Mouse (Mus musculus): ENCODE measurements at regions not wholly inside any gene's neighbourhood (a gene's known extent, or its start where the extent isn't known, plus 50 kb on each side); places are given as distances from the start of the nearest gene placed in this dataset.

GRCm38 (mm10) chr8:92427801-92428200, 70.4 kb downstream of the Irx5 start:
- DNase-seq (ENCODE audit: low spot score), result no peak

DNA sequence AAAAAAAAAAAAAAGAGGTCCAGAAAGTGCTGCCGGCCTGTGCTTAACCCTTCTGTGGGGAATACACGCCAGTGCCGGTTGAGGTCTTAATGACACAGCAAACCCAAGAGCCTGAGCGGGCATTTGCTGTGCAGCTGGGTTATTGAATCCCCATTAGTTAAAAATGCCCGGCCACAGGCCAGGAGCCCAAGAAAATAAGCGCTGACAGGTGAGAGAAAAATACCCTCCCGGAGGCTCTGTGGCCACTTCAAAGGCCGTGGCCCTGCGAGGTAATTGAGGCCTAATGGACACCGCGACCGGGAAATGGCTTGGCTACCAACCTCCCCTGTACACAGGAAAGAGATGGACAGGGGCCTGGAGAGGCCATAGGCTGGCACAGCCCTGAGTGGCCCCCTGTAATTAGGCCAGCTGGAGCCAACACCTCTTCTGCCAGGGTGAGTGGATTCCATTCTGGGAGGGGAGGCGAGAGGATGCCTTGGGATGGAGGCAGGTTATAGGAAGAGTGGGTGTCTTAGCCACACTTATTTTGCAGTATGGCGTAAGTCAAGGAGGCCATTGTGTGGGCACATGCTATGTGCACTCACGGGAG, 79.7 kb downstream of the Irx5 start:
- DNase-seq (ENCODE audit: low spot score), result no peak

DNA sequence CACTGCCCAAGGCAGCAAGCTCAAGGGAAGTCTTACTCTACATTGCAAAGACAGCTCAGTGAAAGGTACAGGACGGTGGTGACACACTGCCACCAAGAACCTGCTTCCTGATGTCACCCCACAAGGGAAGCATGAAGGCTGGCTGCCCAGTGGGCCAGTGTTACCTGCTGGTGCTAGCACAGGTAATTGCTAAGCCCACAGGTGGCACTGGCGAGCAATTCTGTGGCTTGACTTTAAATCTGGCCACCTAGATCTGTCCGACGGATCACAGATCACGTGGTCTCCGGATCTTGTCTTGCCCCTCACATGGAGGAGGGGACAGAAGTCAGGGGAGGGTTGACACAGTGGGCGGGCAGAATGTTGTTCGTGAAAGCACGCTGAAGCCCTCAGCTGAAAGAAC, 80.9 kb downstream of the Irx5 start:
- DNase-seq (ENCODE audit: low spot score), result no peak

GRCm38 (mm10) chr8:92439713-92440436, 82.5 kb downstream of the Irx5 start:
- no peak for DNase-seq (ENCODE audit: low spot score)

DNA sequence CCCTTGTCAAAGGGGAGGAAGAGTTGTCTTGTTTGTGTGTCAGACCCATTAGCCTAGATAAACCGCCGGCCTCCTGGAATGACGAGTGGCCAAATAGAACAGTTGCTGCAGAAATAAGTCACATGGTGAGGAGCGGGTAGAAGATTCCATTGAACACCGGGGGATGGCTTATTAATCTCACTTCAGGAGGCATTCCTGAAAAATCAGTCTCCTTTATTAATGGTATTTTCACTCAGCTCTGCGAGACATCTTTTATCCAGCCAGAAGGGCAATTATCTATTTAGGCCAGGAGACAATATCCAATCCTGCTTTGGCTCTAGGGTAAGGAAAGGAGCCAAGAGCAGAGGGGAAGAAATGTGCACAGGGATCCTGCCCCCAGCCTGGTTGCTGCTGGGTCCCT, 84.7 kb downstream of the Irx5 start:
- DNase-seq (ENCODE audit: low spot score), result no peak

DNA sequence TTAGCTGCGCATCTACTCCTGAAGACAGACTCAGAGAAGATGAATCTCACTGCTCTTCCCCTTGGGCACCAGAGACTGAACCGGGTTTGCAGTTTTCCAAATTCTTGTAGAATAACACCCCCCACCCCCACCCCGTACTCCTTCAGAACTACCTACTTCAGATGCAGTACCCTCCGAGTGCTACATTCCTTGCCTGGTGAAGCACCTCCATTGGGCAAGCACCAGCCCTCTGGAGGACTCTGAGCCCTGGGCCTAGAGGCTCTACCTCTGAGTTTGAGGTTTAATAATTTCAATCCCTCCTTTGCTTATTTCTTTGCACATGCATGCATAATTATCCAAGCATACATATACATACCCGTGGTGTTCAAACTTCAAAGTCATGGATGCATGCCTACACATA, 101.9 kb downstream of the Irx5 start:
- DNase-seq (ENCODE audit: low spot score), result no peak

DNA sequence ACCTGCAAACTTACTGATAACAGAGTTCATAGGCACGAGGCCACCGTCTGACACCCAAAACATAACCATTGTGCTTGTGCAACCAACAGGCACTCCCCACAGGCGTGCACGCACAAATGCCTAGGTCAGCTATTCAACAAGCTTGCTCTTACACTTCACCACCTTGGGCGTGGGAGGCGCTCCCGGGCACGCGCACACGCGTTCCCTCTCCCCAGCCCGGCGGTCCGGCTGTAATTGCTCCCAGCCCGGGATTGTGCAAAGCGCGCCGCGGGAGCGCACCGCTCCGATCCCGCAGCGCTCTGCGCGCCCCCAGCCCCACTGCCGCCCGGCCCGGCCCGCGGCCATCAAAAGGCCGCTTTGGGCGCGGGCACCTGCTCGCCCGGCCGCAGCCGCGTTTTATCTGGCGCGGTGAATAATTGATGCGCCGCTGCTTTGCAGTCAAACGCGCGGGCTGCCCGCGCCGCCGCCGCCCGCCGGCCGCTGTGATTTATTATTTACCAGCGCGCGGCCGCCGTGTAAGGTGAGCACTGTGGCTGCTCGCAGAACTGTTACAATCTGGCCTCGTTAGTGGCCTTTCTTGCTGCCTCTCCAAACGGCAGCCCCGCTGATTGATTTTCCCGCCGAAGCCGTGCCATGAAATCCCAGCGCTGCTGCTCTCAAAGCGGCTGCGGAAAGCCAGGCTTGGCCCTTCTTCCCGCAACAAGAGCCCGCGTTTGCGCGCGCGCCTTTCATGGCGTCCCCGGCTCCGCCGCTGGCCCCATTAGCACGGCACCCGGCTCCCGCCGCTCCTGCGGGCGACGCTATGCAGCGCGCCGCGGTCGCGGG, 102.9 kb downstream of the Irx5 start:
- DNase-seq (ENCODE audit: low spot score), result no peak

DNA sequence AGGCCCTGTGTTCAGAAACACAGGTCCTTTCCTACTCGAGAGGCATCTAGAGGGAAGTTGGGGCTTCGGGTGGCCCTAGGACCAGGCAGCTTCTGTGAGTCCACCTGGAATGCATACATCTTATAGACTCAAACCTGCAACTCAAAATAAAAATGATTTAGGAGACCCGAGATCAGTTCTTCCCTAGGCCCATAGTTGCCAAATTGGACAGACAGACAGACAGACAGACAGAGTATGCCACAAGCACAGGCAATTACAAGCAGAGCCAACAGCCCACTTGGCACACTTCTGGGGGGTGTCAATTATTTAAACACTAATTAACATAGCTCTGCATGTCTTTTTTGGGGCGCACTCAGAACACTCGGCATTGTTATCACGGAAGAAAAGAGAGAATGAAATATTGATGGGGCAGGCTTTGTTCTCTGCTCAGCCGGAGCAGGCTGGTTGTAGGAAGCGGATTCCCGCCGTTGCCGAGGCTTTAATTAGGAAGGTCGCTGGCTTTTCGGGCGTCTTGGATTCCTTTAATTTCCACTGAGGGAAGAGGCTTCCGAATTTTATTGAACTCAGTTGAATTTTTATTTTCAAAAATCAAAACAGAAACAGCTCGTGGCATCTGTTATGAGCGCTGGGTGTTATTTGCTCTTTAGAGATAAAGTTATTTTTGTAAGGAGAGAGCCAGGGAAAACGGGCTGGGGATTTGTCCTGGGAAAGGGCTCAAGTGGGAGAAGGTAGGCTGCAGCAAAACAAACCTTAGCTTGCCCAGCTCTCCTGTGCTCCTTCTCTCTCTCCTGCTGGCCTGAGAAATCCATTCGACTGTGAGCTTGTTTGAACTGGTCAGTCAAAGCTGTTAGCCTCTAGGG, 111.9 kb downstream of the Irx5 start:
- no peak for DNase-seq (ENCODE audit: low spot score)

DNA sequence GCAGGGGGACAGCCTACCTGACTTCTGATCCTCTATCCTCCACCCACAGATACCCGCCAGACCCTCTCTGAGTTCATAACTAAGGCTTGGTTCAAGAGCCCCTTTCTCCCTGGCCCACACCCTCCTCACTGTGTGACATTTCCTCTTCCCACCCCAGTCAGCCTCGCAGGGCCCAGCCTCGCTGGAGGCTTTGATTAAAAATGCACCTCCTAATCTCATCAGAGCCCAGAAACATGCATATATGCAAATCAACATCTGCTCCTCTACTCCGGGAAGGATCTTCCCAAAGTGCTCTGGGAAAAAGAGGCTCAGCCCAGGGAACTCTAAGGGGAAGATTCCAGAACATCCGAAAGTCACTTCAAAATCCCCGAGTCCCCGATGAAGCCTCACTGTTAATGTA, 114.8 kb downstream of the Irx5 start:
- no peak for DNase-seq (ENCODE audit: low spot score)

DNA sequence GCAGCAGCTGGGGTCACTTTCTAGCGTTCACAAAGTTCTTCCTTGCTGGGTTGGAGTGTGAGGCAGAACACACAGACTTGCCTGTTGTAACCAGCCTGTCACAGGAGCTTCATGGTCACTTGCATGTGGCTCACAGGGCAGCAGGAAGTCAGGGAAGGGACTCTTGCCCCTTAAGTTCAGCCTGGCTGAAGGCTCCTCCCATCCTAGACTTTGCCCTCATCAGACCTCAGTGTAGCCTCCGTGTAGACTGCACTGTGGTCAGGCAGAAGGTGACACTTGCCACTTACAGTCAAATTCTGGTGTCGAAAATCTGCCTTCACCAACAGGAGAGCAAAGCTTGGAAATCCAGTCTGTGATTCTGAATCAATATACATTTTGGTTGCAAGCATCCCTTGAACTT, 115.4 kb downstream of the Irx5 start:
- no peak for DNase-seq (ENCODE audit: low spot score)

DNA sequence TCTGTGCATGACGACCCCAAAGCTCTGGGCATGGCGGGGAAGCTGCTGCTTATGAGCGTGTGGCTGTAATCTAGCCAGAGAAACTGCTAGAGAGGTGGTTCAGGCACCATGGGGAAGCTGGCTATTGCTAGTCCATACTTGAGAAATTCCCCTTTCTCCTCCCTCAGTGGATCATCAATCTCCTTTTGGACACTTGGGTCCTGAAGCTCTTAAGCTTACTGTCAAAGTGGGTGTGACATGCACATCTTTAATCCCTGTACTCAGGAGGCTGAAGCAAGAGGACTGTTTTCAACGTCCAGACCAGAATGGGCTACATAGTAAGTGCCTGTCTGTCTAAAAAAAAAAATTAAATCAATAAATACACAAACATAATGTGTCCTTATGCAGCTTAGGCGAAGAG, 125.0 kb downstream of the Irx5 start:
- DNase-seq (ENCODE audit: low spot score), result no peak

GRCm38 (mm10) chr8:92483055-92483765, 125.8 kb downstream of the Irx5 start:
- no peak for DNase-seq (ENCODE audit: low spot score)

DNA sequence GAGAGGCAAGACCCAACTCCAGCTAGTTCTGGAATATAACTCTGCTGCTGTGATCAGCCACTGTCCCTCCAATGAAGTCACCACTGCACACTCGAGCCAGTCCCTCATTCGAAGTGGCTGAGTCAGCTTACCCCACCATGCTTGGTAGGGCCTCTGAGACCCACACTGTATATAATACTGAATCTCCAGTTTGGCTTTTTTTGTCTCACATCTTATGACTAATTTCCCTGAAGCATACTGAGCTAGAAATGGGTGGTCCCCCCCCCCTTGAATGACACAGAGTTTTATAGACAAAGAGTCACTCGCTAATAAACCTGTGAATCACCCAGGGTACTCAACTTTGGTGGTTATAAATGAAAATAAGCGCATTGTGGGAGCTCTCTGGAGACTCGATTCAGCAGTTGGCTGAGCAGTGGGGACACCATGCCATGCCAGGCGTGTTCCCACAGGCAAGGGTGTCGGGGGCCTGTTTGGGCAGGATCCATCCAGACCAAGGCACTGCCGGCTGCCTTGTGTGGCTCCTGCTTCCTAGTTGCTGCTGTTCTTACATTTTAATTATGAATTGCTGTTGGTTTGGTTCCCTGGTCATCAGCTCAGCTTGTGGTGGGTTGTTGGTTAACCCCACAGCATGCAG, 131.2 kb downstream of the Irx5 start:
- peak; percentile 69 for DNase-seq (ENCODE audit: low spot score)

GRCm38 (mm10) chr8:92491533-92491932, 134.1 kb downstream of the Irx5 start:
- DNase-seq (ENCODE audit: low spot score), result no peak

DNA sequence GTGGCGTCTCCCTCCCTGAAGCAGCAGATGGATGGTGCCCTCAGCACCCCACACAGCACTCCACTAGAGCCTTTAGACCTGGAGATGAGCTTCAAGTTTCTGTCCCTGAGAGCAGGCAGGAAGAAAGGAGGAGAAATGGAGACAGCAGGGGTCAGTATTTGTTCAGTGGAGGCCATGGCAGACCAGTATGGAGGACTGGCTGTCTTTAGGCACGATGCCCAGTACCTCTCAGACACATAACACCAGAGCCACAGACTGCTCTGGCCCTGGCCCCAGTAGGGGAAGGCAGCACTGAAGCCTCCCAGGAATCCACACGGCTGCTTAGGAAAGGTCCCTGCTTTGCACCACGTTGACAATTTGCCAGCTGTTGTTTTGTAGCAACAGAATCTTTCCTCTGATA, 136.0 kb downstream of the Irx5 start:
- DNase-seq (ENCODE audit: low spot score), result peak; percentile 12

DNA sequence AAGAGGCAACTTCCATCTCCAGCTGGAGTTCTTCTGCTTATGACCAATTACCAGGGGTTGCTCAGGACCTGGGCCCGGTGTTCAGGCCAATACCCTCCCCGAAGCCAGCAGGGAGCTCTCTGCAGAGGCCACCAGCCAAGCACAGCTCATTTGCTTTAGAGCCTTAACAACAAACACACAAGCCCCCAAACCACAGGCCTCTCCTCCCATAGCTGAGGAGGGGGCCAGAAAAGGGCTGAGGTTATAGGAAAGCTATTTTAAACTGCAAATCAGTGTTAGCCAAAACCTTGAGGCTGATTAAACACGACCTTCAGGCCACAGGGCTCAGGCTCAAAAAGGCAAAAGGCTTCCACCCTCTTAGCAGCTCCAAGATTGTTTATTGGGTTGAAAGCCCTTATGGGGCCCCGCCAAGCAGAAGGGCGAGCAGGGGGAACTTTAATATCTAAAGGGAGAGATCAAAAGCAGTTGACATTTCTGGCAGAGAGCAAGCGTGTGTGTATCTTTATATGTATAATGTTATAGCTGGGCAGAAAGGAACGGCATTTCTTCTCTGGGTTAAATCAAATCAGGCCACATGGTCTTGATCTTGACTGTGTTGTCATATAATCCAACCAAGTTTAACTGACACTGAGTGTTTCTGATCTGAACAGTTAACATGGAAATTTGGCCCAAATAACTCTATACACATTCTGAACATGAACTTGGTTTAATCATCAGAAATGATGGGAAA, 148.3 kb downstream of the Irx5 start:
- no peak for DNase-seq (ENCODE audit: low spot score)

DNA sequence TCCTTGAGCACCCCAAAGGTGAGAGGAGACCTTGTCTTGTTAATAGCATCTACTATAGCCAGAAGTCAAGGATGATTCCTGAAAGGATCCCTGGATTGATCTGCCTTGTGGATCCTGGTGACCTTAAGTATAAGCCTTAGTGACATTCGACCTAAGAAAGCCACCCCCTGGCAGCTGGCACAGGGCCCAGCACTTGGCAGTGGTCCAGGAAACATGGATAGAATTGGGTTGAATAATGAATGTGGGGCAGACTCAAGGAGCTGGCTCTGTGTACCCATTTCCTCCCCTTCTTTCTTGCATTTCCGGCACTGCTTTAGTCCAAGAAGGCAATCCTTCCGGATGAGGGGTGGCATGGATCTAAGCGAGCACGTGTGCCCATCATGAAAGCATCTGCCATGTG, 149.0 kb downstream of the Irx5 start:
- DNase-seq (ENCODE audit: low spot score), result no peak

- DNase-seq (ENCODE audit: low spot score), result no peak
Measured at GRCm38 (mm10) chr8:92506906-92507305, 149.5 kb downstream of the Irx5 start.

- no peak for DNase-seq (ENCODE audit: low spot score)
Measured at GRCm38 (mm10) chr8:92515385-92515784, 158.0 kb downstream of the Irx5 start.

- DNase-seq (ENCODE audit: low spot score), result peak; percentile 4
Measured at GRCm38 (mm10) chr8:92518031-92518430, 156.1 kb upstream of the Irx6 start.

All from urinary bladder, postnatal 14 days (tissue).